Mouse (Mus musculus) layer of hippocampus, postnatal 10 days (tissue): ENCODE data around the gene Fhit. TPM values are rescaled to one million over a fixed set of nuclear protein-coding genes. Genes with fewer than 3 reads are reported as not detected.
"Not testable (repeated sequence)": the region's sequence is repeated elsewhere in the genome, so short reads cannot be mapped to it uniquely, and the experiment has no call there.

ENCODE experiments used
- DNase-seq, 2 experiments: peaks; one replicate each; pipeline ENCODE4 v3.0.0; 2021; ENCODE audit warnings: low spot score in 2 of 2
- total RNA-seq, 2 experiments: library from RNA; stranded (reverse); gene quantifications; 2 replicates each; pipeline ENCODE4 v1.2.3; 2021

Fhit gene
- total RNA-seq, 2 experiments from 2014 or later: 4.4 to 6.9 TPM

- DNase-seq: no peak
Observed at GRCm38 (mm10) chr14:10933667-10934066, 228.2 kb downstream of the Fhit start.

GRCm38 (mm10) chr14:10917893-10918803, 243.7 kb downstream of the Fhit start:
- no peak for DNase-seq

GRCm38 (mm10) chr14:10908011-10908410, 253.8 kb downstream of the Fhit start:
- DNase-seq: no peak

- DNase-seq: no peak
Observed at GRCm38 (mm10) chr14:10882759-10883158, 279.1 kb downstream of the Fhit start.

GRCm38 (mm10) chr14:10880749-10881148, 281.1 kb downstream of the Fhit start:
- no peak for DNase-seq

- no peak for DNase-seq
Observed at GRCm38 (mm10) chr14:10874595-10875372, 287.1 kb downstream of the Fhit start.

GRCm38 (mm10) chr14:10857606-10858005, 304.2 kb downstream of the Fhit start:
- DNase-seq: no peak

- DNase-seq: no peak
Observed at GRCm38 (mm10) chr14:10851936-10852335, 309.9 kb downstream of the Fhit start.

GRCm38 (mm10) chr14:10836001-10836400, 325.8 kb downstream of the Fhit start:
- no peak for DNase-seq

GRCm38 (mm10) chr14:10824819-10825218, 337.0 kb downstream of the Fhit start:
- DNase-seq: no peak

- no peak for DNase-seq
Observed at GRCm38 (mm10) chr14:10813551-10813950, 348.3 kb downstream of the Fhit start.

- peak; percentile 6 to 12 for DNase-seq
Observed at GRCm38 (mm10) chr14:10798489-10799180, 363.2 kb downstream of the Fhit start.

- no peak for DNase-seq
Observed at GRCm38 (mm10) chr14:10797595-10797994, 364.2 kb downstream of the Fhit start.

GRCm38 (mm10) chr14:10795498-10796075, 366.2 kb downstream of the Fhit start:
- no peak for DNase-seq

GRCm38 (mm10) chr14:10783929-10784328, 377.9 kb downstream of the Fhit start:
- no peak for DNase-seq

- DNase-seq: no peak
Observed at GRCm38 (mm10) chr14:10778721-10779120, 383.1 kb downstream of the Fhit start.

GRCm38 (mm10) chr14:10754883-10755282, 407.0 kb downstream of the Fhit start:
- not testable (repeated sequence) for DNase-seq

- DNase-seq: no peak
Observed at GRCm38 (mm10) chr14:10738076-10738475, 423.8 kb downstream of the Fhit start.

GRCm38 (mm10) chr14:10722525-10722924, 439.3 kb downstream of the Fhit start:
- peak in 1 of 2 experiments; percentile 30 for DNase-seq

GRCm38 (mm10) chr14:10712916-10713315, 448.9 kb downstream of the Fhit start:
- DNase-seq: peak; percentile 15 to 24

GRCm38 (mm10) chr14:10712522-10712881, 449.3 kb downstream of the Fhit start:
- peak; percentile 52 to 72 for DNase-seq
